Mouse (Mus musculus) lung, embryonic 14.5 days (tissue): ENCODE measurements around the gene Helz. TPM values are rescaled to one million over a fixed set of nuclear protein-coding genes. Genes with fewer than 3 reads are reported as not detected.

Experiments used
- ATAC-seq: fragments of 200-750 bp; cut with Nextera tagmentation; 2 replicates; pipeline ENCODE4 v1.8.0; 2017; ENCODE audit warnings: mild to moderate bottlenecking, moderate TSS enrichment, moderate library complexity; ENCODE audit not compliant: insufficient read depth
- DNase-seq: peaks from one replicate; pipeline ENCODE4 v3.0.0-alpha.2; 2015
- H3K27ac ChIP-seq: fragments of 300-500 bp; sonication (generic); 2 replicates; pipeline ENCODE4 v1.5.1; 2014; ENCODE audit warnings: low read depth, mild to moderate bottlenecking, moderate library complexity
- H3K27me3 ChIP-seq: fragments of 300-500 bp; sonication (generic); 2 replicates; pipeline ENCODE4 v1.6.1; 2014; ENCODE audit warnings: low read length, control low read depth; ENCODE audit not compliant: insufficient read depth
- H3K36me3 ChIP-seq: fragments of 300-500 bp; sonication (generic); 2 replicates; pipeline ENCODE4 v1.6.1; 2014; ENCODE audit warnings: control low read depth; ENCODE audit not compliant: insufficient read depth
- H3K4me1 ChIP-seq: fragments of 300-500 bp; sonication (generic); 2 replicates; pipeline ENCODE4 v1.6.1; 2014; ENCODE audit warnings: antibody characterized with exemption, control low read depth; ENCODE audit not compliant: insufficient read depth
- H3K4me2 ChIP-seq: fragments of 300-500 bp; sonication (generic); 2 replicates; pipeline ENCODE4 v1.6.1; 2014; ENCODE audit warnings: mild to moderate bottlenecking
- H3K4me3 ChIP-seq: fragments of 300-500 bp; sonication (generic); 2 replicates; pipeline ENCODE4 v1.5.1; 2014; ENCODE audit warnings: low read depth, low read length
- H3K9ac ChIP-seq: fragments of 300-500 bp; sonication (generic); 2 replicates; pipeline ENCODE4 v1.6.1; 2014
- H3K9me3 ChIP-seq: fragments of 300-500 bp; sonication (generic); 2 replicates; pipeline ENCODE4 v1.6.1; 2016; ENCODE audit warnings: low read depth, low read length, control low read depth
- CTCF ChIP-seq: IDR thresholded peaks from 2 replicates; pipeline ENCODE4 v1.5.1; 2016; ENCODE audit warnings: antibody characterized with exemption, low read depth
- WGBS: fragments of 180-500 bp; shearing (Covaris S2); extraction: QIAGEN DNeasy Blood & Tissue Kit; methylation state at CpG from one replicate; pipeline ENCODE4 v1.1.7; 2014; 5-methylcytosine and 5-hydroxymethylcytosine counted together
- polyA plus RNA-seq: library from polyadenylated mRNA; unstranded; fragments of >200 nt; fragmentation: Nextera tagmentation; extraction: Ambion mirVana; gene quantifications from 2 replicates; pipeline ENCODE4 v1.2.1, GENCODE M21; 2014

The Helz gene
- polyA plus RNA-seq, 1 experiment from 2014 or later, result 27.4 TPM

GRCm38 (mm10) chr11:107529320-107529719 lies 18.4 kb upstream of the Helz start:
- H3K27me3 ChIP-seq, result no peaks in the 10 kb centered on the region
- no peak overlapping the region for H3K4me2 ChIP-seq
- 0 out of 2 replicates have a peak, but pooled peaks have one; percentile 19 for TF ChIP-seq CTCF
- 0 out of 2 replicates have a peak overlapping the region, but pooled peaks have one; percentile 36 for H3K27ac ChIP-seq
- no peak overlapping the region for H3K4me3 ChIP-seq
- H3K9me3 ChIP-seq, result no peaks in the 10 kb centered on the region
- ATAC-seq, result peak; percentile 75
- no peaks in the 10 kb centered on the region for H3K36me3 ChIP-seq
- no peak overlapping the region for H3K9ac ChIP-seq
- 40% methylated on average over 8 of the region's 8 CpGs for WGBS
- H3K4me1 ChIP-seq, result no peaks in the 10 kb centered on the region
- DNase-seq, result peak; percentile 68

- DNase-seq (no peak), ATAC-seq (no peak)
- H3K9ac ChIP-seq, result no peak overlapping the region
- 77% methylated on average over 4 of the region's 4 CpGs for WGBS
- TF ChIP-seq CTCF, result no peak
- H3K4me2 ChIP-seq, result no peak overlapping the region
- H3K9me3 ChIP-seq, result no peaks in the 10 kb centered on the region
- H3K4me3 ChIP-seq, result no peak overlapping the region
- H3K4me1 ChIP-seq, result no peaks in the 10 kb centered on the region
- no peaks in the 10 kb centered on the region for H3K36me3 ChIP-seq
- no peak overlapping the region for H3K27ac ChIP-seq
- no peaks in the 10 kb centered on the region for H3K27me3 ChIP-seq
Observed at GRCm38 (mm10) chr11:107531445-107531844, 16.3 kb upstream of the Helz start.

- TF ChIP-seq CTCF, result no peak
- no peak overlapping the region for H3K9ac ChIP-seq
- ATAC-seq (no peak), DNase-seq (no peak)
- no peak overlapping the region for H3K27ac ChIP-seq
- H3K9me3 ChIP-seq, result no peaks in the 10 kb centered on the region
- no peaks in the 10 kb centered on the region for H3K36me3 ChIP-seq
- H3K4me1 ChIP-seq, result no peaks in the 10 kb centered on the region
- 41% methylated on average over 5 of the region's 5 CpGs for WGBS
- no peak overlapping the region for H3K4me2 ChIP-seq
- H3K4me3 ChIP-seq, result no peak overlapping the region
- H3K27me3 ChIP-seq, result no peaks in the 10 kb centered on the region
Observed at GRCm38 (mm10) chr11:107532271-107532670, 15.5 kb upstream of the Helz start.

GRCm38 (mm10) chr11:107538994-107539393 lies 8.7 kb upstream of the Helz start:
- TF ChIP-seq CTCF, result no peak
- Histone ChIP-seq H3K4me2 (no peak overlapping the region), H3K9ac (no peak overlapping the region), H3K36me3 (no peaks in the 10 kb centered on the region), H3K27ac (no peak overlapping the region), H3K27me3 (no peaks in the 10 kb centered on the region), H3K4me1 (no peaks in the 10 kb centered on the region), H3K9me3 (no peaks in the 10 kb centered on the region), H3K4me3 (no peak overlapping the region)
- no peak for ATAC-seq
- 84% methylated on average over 4 of the region's 4 CpGs for WGBS
- no peak for DNase-seq

- H3K4me3 ChIP-seq, result no peak overlapping the region
- no peak for DNase-seq
- 53% methylated on average over 1 of the region's 1 CpGs for WGBS
- H3K27ac ChIP-seq, result no peak overlapping the region
- no peaks in the 10 kb centered on the region for H3K4me1 ChIP-seq
- no peaks in the 10 kb centered on the region for H3K36me3 ChIP-seq
- TF ChIP-seq CTCF, result no peak
- no peaks in the 10 kb centered on the region for H3K27me3 ChIP-seq
- no peak overlapping the region for H3K4me2 ChIP-seq
- no peak overlapping the region for H3K9ac ChIP-seq
- no peak for ATAC-seq
- H3K9me3 ChIP-seq, result no peaks in the 10 kb centered on the region
Observed at GRCm38 (mm10) chr11:107540339-107540738, 7.4 kb upstream of the Helz start.

GRCm38 (mm10) chr11:107545747-107546476 lies 1.8 kb upstream of the Helz start:
- 25% methylated on average over 13 of the region's 13 CpGs for WGBS
- Histone ChIP-seq H3K36me3 (peaks cover 12% of the 10 kb centered on the region; the same call in 1 of the 2 replicates), H3K9me3 (no peaks in the 10 kb centered on the region), H3K9ac (peak overlapping the region; percentile 90; the same call in 1 of the 2 replicates), H3K4me2 (peak overlapping the region; percentile 98), H3K4me1 (no peaks in the 10 kb centered on the region), H3K27ac (no peak overlapping the region), H3K27me3 (no peaks in the 10 kb centered on the region), H3K4me3 (peak overlapping the region; percentile 97)
- DNase-seq (no peak), ATAC-seq (no peak)
- TF ChIP-seq CTCF, result no peak

- TF ChIP-seq CTCF, result peak; percentile 46
- Histone ChIP-seq H3K9ac (peak overlapping the region; percentile 90), H3K27ac (peak overlapping the region; percentile 80; the same call in 1 of the 2 replicates), H3K4me1 (no peaks in the 10 kb centered on the region), H3K4me2 (peak overlapping the region; percentile 98), H3K36me3 (peaks cover 20% of the 10 kb centered on the region; the same call in 1 of the 2 replicates), H3K4me3 (peak overlapping the region; percentile 97), H3K27me3 (no peaks in the 10 kb centered on the region), H3K9me3 (no peaks in the 10 kb centered on the region)
- ATAC-seq (peak; percentile 74), DNase-seq (peak; percentile 67)
- WGBS, result 0% methylated on average over 37 of the region's 37 CpGs
Observed at GRCm38 (mm10) chr11:107546667-107547301, 946 bp upstream of the Helz start.
